Mouse (Mus musculus) neural tube, embryonic 12.5 days (tissue): ENCODE measurements around the gene Pmvk. TPM values are rescaled to one million over a fixed set of nuclear protein-coding genes. Genes with fewer than 3 reads are reported as not detected.
A peak's percentile ranks its signal among the peaks of the same experiment; 100 is the strongest.

Experiments used
- ATAC-seq: fragments of 200-750 bp; cut with Nextera tagmentation; 2 replicates; pipeline ENCODE4 v1.8.0; 2017; ENCODE audit warnings: low read depth, mild to moderate bottlenecking, moderate TSS enrichment, moderate library complexity; ENCODE audit not compliant: low FRiP score
- H3K27ac ChIP-seq: fragments of 300-500 bp; sonication (generic); 2 replicates; pipeline ENCODE4 v1.5.1; 2016
- H3K27me3 ChIP-seq: fragments of 300-500 bp; sonication (generic); replicated peaks from 2 replicates; pipeline ENCODE4 v1.6.1; 2016; ENCODE audit warnings: mild to moderate bottlenecking
- H3K36me3 ChIP-seq: fragments of 300-500 bp; sonication (generic); 2 replicates; pipeline ENCODE4 v1.6.1; 2016; ENCODE audit warnings: mild to moderate bottlenecking
- H3K4me1 ChIP-seq: fragments of 300-500 bp; sonication (generic); 2 replicates; pipeline ENCODE4 v1.6.1; 2016
- H3K4me2 ChIP-seq: fragments of 300-500 bp; sonication (generic); replicated peaks from 2 replicates; pipeline ENCODE4 v1.6.1; 2016; ENCODE audit warnings: mild to moderate bottlenecking
- H3K4me3 ChIP-seq: fragments of 300-500 bp; sonication (generic); 2 replicates; pipeline ENCODE4 v1.5.1; 2016
- H3K9ac ChIP-seq: fragments of 300-500 bp; sonication (generic); 2 replicates; pipeline ENCODE4 v1.6.1; 2016; ENCODE audit warnings: mild to moderate bottlenecking
- H3K9me3 ChIP-seq: fragments of 300-500 bp; sonication (generic); 2 replicates; pipeline ENCODE4 v1.6.1; 2016; ENCODE audit warnings: mild to moderate bottlenecking
- WGBS: fragments of 180-500 bp; shearing (Covaris S2); methylation state at CpG from one replicate; pipeline ENCODE4 v1.1.7; 2016; 5-methylcytosine and 5-hydroxymethylcytosine counted together
- polyA plus RNA-seq: library from polyadenylated mRNA; unstranded; fragments of >200 nt; fragmentation: Nextera tagmentation; extraction: Ambion mirVana; gene quantifications from 2 replicates; pipeline ENCODE4 v1.2.1, GENCODE M21; 2016

Gene Pmvk
- polyA plus RNA-seq, 1 experiment from 2014 or later = 81.6 TPM

- Histone ChIP-seq H3K36me3 (peaks cover 4% of the 10 kb centered on the region; the same call in 1 of the 2 replicates), H3K27ac (no peak overlapping the region), H3K9ac (no peak overlapping the region), H3K27me3 (no peaks in the 10 kb centered on the region), H3K4me3 (no peak overlapping the region), H3K4me1 (peaks cover 17% of the 10 kb centered on the region), H3K9me3 (no peaks in the 10 kb centered on the region), H3K4me2 (no peak overlapping the region)
- ATAC-seq = no peak
- WGBS = 35% methylated on average over 10 of the region's 10 CpGs
These were observed 2.7 kb downstream of the Pmvk start for GRCm38 (mm10) chr3:89456726-89457665.

GRCm38 (mm10) chr3:89458372-89458964 lies 4.1 kb downstream of the Pmvk start:
- peaks cover 5% of the 10 kb centered on the region; the same call in 1 of the 2 replicates for H3K36me3 ChIP-seq
- ATAC-seq = peak; percentile 25; the same call in 1 of the 2 replicates
- H3K9ac ChIP-seq = no peak overlapping the region
- peak overlapping the region; percentile 79 for H3K4me2 ChIP-seq
- no peak overlapping the region for H3K27ac ChIP-seq
- no peaks in the 10 kb centered on the region for H3K27me3 ChIP-seq
- peaks cover 17% of the 10 kb centered on the region for H3K4me1 ChIP-seq
- no peaks in the 10 kb centered on the region for H3K9me3 ChIP-seq
- WGBS = 54% methylated on average over 13 of the region's 13 CpGs
- H3K4me3 ChIP-seq = peak overlapping the region; percentile 58

- 1% methylated on average over 36 of the region's 36 CpGs for WGBS
- no peaks in the 10 kb centered on the region for H3K27me3 ChIP-seq
- peak overlapping the region; percentile 68 for H3K9ac ChIP-seq
- H3K27ac ChIP-seq = peak overlapping the region; percentile 48; the same call in 1 of the 2 replicates
- peaks cover 7% of the 10 kb centered on the region; the same call in 1 of the 2 replicates for H3K36me3 ChIP-seq
- peak overlapping the region; percentile 79 for H3K4me2 ChIP-seq
- H3K4me3 ChIP-seq = peak overlapping the region; percentile 58
- peak; percentile 81 for ATAC-seq
- H3K9me3 ChIP-seq = no peaks in the 10 kb centered on the region
- peaks cover 17% of the 10 kb centered on the region for H3K4me1 ChIP-seq
These were observed 4.8 kb downstream of the Pmvk start for GRCm38 (mm10) chr3:89458965-89459807.

- Histone ChIP-seq H3K9ac (no peak overlapping the region), H3K4me3 (no peak overlapping the region), H3K36me3 (peaks cover 30% of the 10 kb centered on the region), H3K4me1 (no peaks in the 10 kb centered on the region), H3K27me3 (no peaks in the 10 kb centered on the region), H3K27ac (no peak overlapping the region), H3K4me2 (no peak overlapping the region), H3K9me3 (no peaks in the 10 kb centered on the region)
- WGBS = 59% methylated on average over 4 of the region's 4 CpGs
- no peak for ATAC-seq
These were observed 13.9 kb downstream of the Pmvk start for GRCm38 (mm10) chr3:89468268-89468667.

GRCm38 (mm10) chr3:89472280-89472679 lies 17.9 kb downstream of the Pmvk start:
- Histone ChIP-seq H3K9me3 (no peaks in the 10 kb centered on the region), H3K4me1 (no peaks in the 10 kb centered on the region), H3K36me3 (peaks cover 24% of the 10 kb centered on the region), H3K9ac (no peak overlapping the region), H3K27ac (no peak overlapping the region), H3K4me3 (no peak overlapping the region), H3K4me2 (no peak overlapping the region), H3K27me3 (no peaks in the 10 kb centered on the region)
- no peak for ATAC-seq
- 83% methylated on average over 7 of the region's 7 CpGs for WGBS

- no peak for ATAC-seq
- Histone ChIP-seq H3K9ac (no peak overlapping the region), H3K9me3 (no peaks in the 10 kb centered on the region), H3K36me3 (peaks cover 9% of the 10 kb centered on the region), H3K4me1 (no peaks in the 10 kb centered on the region), H3K4me3 (no peak overlapping the region), H3K27ac (no peak overlapping the region), H3K27me3 (no peaks in the 10 kb centered on the region), H3K4me2 (no peak overlapping the region)
- 76% methylated on average over 6 of the region's 6 CpGs for WGBS
These were observed 19.5 kb downstream of the Pmvk start for GRCm38 (mm10) chr3:89473838-89474237.

- ATAC-seq = no peak
- no peak overlapping the region for H3K9ac ChIP-seq
- H3K4me3 ChIP-seq = no peak overlapping the region
- H3K9me3 ChIP-seq = no peaks in the 10 kb centered on the region
- no peak overlapping the region for H3K4me2 ChIP-seq
- no peak overlapping the region for H3K27ac ChIP-seq
- H3K36me3 ChIP-seq = no peaks in the 10 kb centered on the region
- WGBS = 73% methylated on average over 6 of the region's 6 CpGs
- H3K4me1 ChIP-seq = no peaks in the 10 kb centered on the region
- no peaks in the 10 kb centered on the region for H3K27me3 ChIP-seq
These were observed 24.7 kb downstream of the Pmvk start for GRCm38 (mm10) chr3:89479055-89479454.

- Histone ChIP-seq H3K4me2 (no peak overlapping the region), H3K27ac (no peak overlapping the region), H3K9me3 (no peaks in the 10 kb centered on the region), H3K4me3 (no peak overlapping the region), H3K9ac (no peak overlapping the region), H3K36me3 (no peaks in the 10 kb centered on the region), H3K4me1 (no peaks in the 10 kb centered on the region), H3K27me3 (no peaks in the 10 kb centered on the region)
- 46% methylated on average over 2 of the region's 2 CpGs for WGBS
- ATAC-seq = no peak
These were observed 27.1 kb downstream of the Pmvk start for GRCm38 (mm10) chr3:89481488-89481887.

- ATAC-seq = no peak
- Histone ChIP-seq H3K9me3 (no peaks in the 10 kb centered on the region), H3K4me3 (no peak overlapping the region), H3K9ac (no peak overlapping the region), H3K4me2 (no peak overlapping the region), H3K4me1 (no peaks in the 10 kb centered on the region), H3K27me3 (no peaks in the 10 kb centered on the region), H3K36me3 (no peaks in the 10 kb centered on the region), H3K27ac (no peak overlapping the region)
- WGBS = 89% methylated on average over 5 of the region's 5 CpGs
These were observed 27.9 kb downstream of the Pmvk start for GRCm38 (mm10) chr3:89482249-89482648.

- WGBS = 21% methylated on average over 24 of the region's 24 CpGs
- H3K4me1 ChIP-seq = no peaks in the 10 kb centered on the region
- H3K27me3 ChIP-seq = no peaks in the 10 kb centered on the region
- H3K9ac ChIP-seq = no peak overlapping the region
- ATAC-seq = peak; percentile 71; the same call in 1 of the 2 replicates
- H3K4me2 ChIP-seq = peak overlapping the region; percentile 22; the same call in 1 of the 2 replicates
- H3K4me3 ChIP-seq = no peak overlapping the region
- H3K27ac ChIP-seq = no peak overlapping the region
- no peaks in the 10 kb centered on the region for H3K36me3 ChIP-seq
- H3K9me3 ChIP-seq = no peaks in the 10 kb centered on the region
These were observed 30.6 kb downstream of the Pmvk start for GRCm38 (mm10) chr3:89484766-89485524.

- Histone ChIP-seq H3K27ac (no peak overlapping the region), H3K27me3 (no peaks in the 10 kb centered on the region), H3K9me3 (no peaks in the 10 kb centered on the region), H3K9ac (no peak overlapping the region), H3K4me3 (no peak overlapping the region), H3K4me1 (no peaks in the 10 kb centered on the region), H3K36me3 (no peaks in the 10 kb centered on the region), H3K4me2 (no peak overlapping the region)
- WGBS = 87% methylated on average over 8 of the region's 8 CpGs
- ATAC-seq = no peak
These were observed 31.8 kb downstream of the Pmvk start for GRCm38 (mm10) chr3:89486111-89486510.
